Mouse (Mus musculus): ENCODE results near the gene Rcbtb1. TPM values are rescaled to one million over a fixed set of nuclear protein-coding genes. Genes with fewer than 3 reads are reported as not detected.
A peak's percentile ranks its signal among the peaks of the same experiment; 100 is the strongest.

Gene Rcbtb1
- 49.7 and 52.5 TPM in 2 replicates for polyA plus RNA-seq (2015; fragmentation: Nextera tagmentation; extraction: Ambion mirVana)

DNA sequence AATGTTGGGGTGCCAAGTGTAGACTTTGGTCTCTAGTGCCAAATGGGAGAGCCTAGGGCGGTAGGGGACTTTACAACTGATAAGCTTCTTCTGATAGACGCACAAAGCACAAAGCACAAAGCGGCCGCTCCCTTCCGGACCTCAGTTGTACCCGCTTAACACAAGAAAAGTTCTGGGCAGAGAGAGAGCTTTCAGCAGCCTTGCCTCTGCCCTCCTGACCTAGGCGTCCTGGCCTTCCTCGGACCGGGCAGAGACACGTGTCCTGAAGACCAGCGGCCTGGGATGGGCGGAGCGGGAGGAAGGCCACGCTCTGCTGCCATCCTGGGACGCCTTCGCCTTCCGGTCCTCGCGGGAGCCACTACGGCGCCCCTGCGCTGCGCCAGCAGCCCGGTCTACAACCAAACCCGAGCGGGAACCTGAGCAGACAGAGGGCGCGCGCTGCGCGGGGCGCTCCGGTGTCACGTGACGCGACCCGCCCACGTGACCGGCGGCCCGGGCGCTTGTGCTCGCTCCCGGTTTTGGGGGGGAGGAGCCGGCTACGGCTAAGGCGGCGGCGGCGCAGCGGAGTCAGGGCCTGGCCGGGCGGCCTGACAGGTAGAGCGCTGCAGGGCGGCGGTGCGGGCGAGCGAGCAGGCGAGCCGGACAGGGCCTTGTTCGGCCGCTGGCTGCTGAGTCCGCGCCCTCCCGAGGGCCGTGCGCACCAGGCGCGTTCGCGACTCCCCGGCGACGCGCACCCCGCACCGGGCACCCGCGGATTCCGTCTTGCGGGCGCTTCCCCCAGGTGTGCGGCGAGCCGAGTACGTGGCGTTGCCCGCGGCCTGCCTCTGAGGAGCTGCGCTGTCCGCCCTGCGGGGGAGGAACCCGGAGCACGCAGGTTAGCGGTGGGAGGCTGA is at the start of gene Rcbtb1:
TSS of gene Rcbtb1 (plus strand) at position 499 of the 893 bp plus-strand sequence.
- Histone ChIP-seq H3K4me2 (peak within 1 kb of the TSS; percentile 84), H3K9ac (peak within 1 kb of the TSS; percentile 92), H3K27me3 (no peaks in the 10 kb centered on the region)

DNA sequence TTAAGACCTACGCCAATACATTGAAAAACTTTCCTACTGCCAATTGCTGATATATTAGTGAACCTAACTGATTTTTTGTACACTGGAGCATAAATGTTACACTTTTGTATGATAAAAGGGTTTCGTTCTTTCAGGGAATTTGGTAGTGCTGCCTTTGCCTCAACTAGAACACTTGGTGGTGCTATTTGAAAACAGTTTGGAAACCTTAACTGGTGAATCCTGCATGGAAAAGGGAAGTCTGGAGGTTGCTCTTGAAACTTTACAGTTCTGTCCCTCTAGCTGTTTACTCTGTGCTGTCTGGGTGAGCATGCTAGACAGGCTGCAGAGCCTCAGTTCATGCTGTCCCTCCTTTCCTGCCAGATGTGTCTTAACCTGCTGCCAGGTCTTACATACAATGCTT is 45.4 kb upstream of the Rcbtb1 start:
- 81% methylated on average over 2 of the region's 2 CpGs for WGBS
- Histone ChIP-seq H3K9me3 (no peaks in the 10 kb centered on the region), H3K4me1 (replicated peaks) (no peaks in the 10 kb centered on the region), H3K27me3 (no peaks in the 10 kb centered on the region), H3K27ac (replicated peaks) (no peak overlapping the region), H3K4me3 (no peak overlapping the region), H3K4me2 (no peak overlapping the region), H3K36me3 (no peaks in the 10 kb centered on the region), H3K9ac (no peak overlapping the region)
- no peak for ATAC-seq (ENCODE audit: low FRiP score, low read depth)

More for the DNA sequence above, at the start of gene Rcbtb1:
- no peaks in the 10 kb centered on the region for H3K9me3 ChIP-seq
- 0% methylated on average over 70 of the region's 96 CpGs for WGBS
- peak; percentile 95 for ATAC-seq (ENCODE audit: low FRiP score, low read depth)
- peak within 1 kb of the TSS; percentile 97 for H3K27ac ChIP-seq (replicated peaks)
- H3K4me3 ChIP-seq: peak within 1 kb of the TSS; percentile 88
- H3K36me3 ChIP-seq: no peaks in the 10 kb centered on the region
- H3K4me1 ChIP-seq (replicated peaks): peaks cover 37% of the 10 kb centered on the region

DNA sequence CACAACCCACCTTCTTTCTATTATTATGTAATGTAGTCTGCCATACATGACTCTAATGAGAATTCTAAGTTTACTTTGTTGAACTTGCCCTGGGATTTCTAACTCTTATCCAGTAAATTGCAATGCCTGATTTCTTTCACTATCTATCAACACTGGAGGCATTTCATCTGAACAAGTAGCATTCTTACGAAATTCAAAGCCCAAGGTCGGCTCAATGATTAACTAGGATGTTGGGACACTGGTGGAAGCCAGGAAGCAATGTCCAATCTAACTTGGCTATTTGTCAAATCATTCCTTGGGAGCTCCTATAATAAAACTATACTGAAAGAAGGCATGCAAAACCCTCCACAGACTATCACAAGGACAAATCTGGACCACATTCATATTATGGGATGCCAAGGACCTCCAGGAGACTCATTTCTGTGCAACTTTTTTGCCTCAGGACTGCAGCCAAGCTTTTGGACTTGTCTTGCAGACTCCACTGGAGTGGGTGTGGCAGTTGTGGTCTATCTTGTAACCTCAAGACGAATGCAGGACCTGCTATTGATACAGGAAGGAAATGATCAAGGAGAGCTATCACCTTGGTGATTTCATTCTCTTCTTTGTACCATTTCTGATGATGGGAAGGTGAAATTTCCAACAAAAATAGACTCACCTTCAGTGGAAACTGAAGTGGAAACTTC is 43.9 kb upstream of the Rcbtb1 start:
- Histone ChIP-seq H3K36me3 (no peaks in the 10 kb centered on the region), H3K9me3 (no peaks in the 10 kb centered on the region), H3K4me3 (no peak overlapping the region), H3K4me1 (replicated peaks) (no peaks in the 10 kb centered on the region), H3K4me2 (no peak overlapping the region), H3K9ac (no peak overlapping the region), H3K27me3 (no peaks in the 10 kb centered on the region), H3K27ac (replicated peaks) (no peak overlapping the region)
- 76% methylated on average over 3 of the region's 3 CpGs for WGBS
- no peak for ATAC-seq (ENCODE audit: low FRiP score, low read depth)

DNA sequence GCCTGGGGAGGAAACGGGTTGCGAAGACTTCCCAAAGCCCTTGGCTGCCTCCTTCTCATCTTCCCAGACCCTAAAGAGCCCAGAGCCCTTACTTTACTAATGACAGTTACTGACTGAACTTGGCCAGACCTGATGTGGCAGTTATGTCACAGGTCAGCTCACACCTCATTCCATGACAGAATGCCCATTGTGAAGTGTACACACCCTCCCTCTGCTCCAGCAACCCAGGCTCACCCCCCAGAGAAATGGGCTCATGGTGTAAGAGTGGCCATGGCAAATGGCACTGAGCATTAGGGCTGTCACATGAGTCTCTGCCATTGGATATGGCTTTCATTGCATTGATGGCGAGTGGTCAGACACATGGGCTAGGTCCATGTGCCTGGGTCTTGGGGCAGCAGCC is 22.4 kb upstream of the Rcbtb1 start, which contains the start of gene Gm5142:
TSS of gene Gm5142 (minus strand) at position 101 of the 400 bp plus-strand sequence.
- Histone ChIP-seq H3K9me3 (no peaks in the 10 kb centered on the region), H3K4me3 (no peak within 1 kb of the TSS), H3K4me2 (no peak within 1 kb of the TSS), H3K9ac (no peak within 1 kb of the TSS), H3K4me1 (replicated peaks) (no peaks in the 10 kb centered on the region), H3K27me3 (no peaks in the 10 kb centered on the region), H3K36me3 (no peaks in the 10 kb centered on the region), H3K27ac (replicated peaks) (no peak within 1 kb of the TSS)
- 93% methylated on average over 3 of the region's 3 CpGs for WGBS
- ATAC-seq (ENCODE audit: low FRiP score, low read depth): no peak

DNA sequence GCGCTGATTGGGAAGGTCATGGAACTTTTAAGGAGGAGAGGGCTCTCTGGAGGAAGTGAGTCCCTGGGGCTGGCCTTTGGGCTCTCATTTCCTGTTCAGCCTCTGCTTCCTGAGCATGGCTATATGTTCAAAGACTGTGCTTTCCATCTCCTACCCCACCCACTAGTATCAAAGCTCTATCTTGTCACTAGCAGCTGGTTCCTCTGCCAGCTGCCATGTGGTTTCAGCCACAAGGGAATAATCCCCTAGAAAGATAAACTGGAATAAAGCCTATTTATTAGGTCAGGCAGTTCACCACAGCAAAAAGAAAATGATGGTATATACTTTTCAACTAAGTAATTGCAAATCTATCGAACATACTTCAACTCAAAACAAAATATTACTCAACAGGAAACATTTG is 18.3 kb upstream of the Rcbtb1 start:
- Histone ChIP-seq H3K36me3 (no peaks in the 10 kb centered on the region), H3K27ac (replicated peaks) (no peak overlapping the region), H3K9ac (no peak overlapping the region), H3K27me3 (no peaks in the 10 kb centered on the region), H3K4me1 (replicated peaks) (no peaks in the 10 kb centered on the region), H3K4me3 (no peak overlapping the region), H3K4me2 (no peak overlapping the region), H3K9me3 (no peaks in the 10 kb centered on the region)
- WGBS: 97% methylated on average over 2 of the region's 2 CpGs
- no peak for ATAC-seq (ENCODE audit: low FRiP score, low read depth)

DNA sequence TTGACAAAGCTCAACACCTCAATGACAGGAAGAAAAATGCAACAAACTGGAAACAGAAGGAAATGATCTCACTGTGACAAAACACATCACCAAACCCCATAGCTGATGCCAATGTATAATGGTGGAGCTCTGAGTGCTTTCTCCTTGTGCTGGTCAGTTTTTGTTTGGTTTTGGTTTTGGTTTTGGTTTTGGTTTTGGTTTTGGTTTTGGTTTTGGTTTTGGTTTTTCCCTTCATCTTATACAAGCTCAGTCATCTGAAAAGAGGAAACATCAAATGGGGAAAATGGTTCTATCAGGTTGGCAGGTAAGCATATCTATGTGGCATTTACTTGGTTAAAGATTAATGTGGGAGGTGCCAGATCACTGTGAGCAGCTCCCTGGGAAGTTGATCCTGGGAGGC is 15.5 kb upstream of the Rcbtb1 start:
- Histone ChIP-seq H3K4me1 (replicated peaks) (no peaks in the 10 kb centered on the region), H3K27ac (replicated peaks) (no peak overlapping the region), H3K27me3 (no peaks in the 10 kb centered on the region), H3K9me3 (no peaks in the 10 kb centered on the region), H3K4me2 (no peak overlapping the region), H3K9ac (no peak overlapping the region), H3K4me3 (no peak overlapping the region), H3K36me3 (no peaks in the 10 kb centered on the region)
- ATAC-seq (ENCODE audit: low FRiP score, low read depth): no peak

DNA sequence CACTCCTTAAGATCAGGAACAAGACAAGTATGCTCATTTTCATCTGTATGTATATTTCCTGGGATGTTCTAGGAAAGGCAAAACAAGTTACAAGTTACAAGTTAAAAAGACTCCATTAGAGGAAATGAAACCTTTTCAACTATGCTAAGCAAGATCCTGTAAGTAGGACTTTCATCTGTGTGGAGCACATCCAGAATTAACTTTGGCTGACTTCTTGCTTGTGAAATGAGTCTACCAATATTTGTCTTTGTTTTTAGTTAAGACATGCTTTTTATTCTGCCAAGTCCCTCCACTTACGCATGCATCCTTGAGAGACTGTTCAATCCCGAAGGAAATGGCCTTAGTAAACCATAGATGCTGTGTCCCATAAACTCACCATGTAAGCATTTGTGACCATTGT is 14.9 kb upstream of the Rcbtb1 start:
- Histone ChIP-seq H3K36me3 (no peaks in the 10 kb centered on the region), H3K9me3 (no peaks in the 10 kb centered on the region), H3K9ac (no peak overlapping the region), H3K4me2 (no peak overlapping the region), H3K27me3 (no peaks in the 10 kb centered on the region), H3K27ac (replicated peaks) (no peak overlapping the region), H3K4me3 (no peak overlapping the region), H3K4me1 (replicated peaks) (no peaks in the 10 kb centered on the region)
- 94% methylated on average over 2 of the region's 2 CpGs for WGBS
- no peak for ATAC-seq (ENCODE audit: low FRiP score, low read depth)

DNA sequence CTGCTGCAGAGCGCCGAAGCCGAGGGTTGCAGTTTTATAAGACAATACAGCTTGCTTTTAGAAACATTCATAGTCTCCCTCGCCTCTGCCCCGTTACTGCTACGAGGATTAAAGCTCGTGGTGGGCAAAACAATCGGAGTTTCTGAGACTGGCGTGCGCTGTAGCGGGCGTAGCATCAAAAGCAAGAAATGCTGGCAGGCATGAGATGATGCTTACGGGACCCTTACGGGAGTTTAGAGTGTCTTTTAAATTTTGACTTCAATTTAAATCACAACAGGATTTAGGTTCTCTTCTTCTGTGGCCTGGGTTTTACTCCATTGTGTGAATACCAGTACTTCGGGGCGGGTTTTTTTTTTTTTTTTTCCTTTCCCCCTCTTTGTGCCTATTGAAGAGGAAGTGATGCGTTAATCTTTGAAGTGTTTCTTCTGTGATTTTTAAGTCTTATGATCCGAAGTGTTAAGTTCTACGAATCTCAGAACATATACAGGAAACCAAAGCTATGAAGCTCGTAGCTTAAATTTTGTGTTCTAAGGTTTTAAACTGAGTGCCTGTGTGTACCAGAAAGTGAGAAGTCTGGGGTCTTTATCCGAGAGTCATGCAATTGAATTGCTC is 701 bp downstream of the Rcbtb1 start:
- Histone ChIP-seq H3K27me3 (no peaks in the 10 kb centered on the region), H3K4me3 (peak overlapping the region; percentile 88), H3K9ac (peak overlapping the region; percentile 92), H3K4me1 (replicated peaks) (peaks cover 43% of the 10 kb centered on the region), H3K27ac (replicated peaks) (peak overlapping the region; percentile 97), H3K36me3 (no peaks in the 10 kb centered on the region), H3K9me3 (no peaks in the 10 kb centered on the region), H3K4me2 (peak overlapping the region; percentile 84)
- ATAC-seq (ENCODE audit: low FRiP score, low read depth): no peak
- WGBS: under 1% methylated on average over 21 of the region's 21 CpGs

DNA sequence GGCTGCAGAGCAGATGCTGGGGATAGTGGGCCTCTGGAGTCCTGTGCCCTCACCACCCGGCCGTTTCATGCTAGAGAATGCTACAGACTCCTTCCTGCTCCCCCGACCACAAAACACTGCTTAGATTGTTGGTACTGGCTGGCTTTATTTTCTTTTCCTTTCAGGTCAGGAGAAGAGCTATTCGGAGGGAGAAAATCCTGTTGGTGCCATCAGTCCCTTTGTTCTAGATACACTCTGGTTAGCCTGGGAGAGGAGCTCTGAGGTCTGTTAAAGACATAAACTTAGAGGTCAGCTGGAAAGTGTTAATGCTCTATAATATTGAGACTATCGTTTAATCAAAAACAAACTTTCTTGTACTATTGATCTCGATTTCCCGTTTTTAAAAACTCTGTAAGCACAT is 4.5 kb downstream of the Rcbtb1 start:
- Histone ChIP-seq H3K9me3 (no peaks in the 10 kb centered on the region), H3K4me1 (replicated peaks) (peaks cover 51% of the 10 kb centered on the region), H3K4me2 (peak overlapping the region; percentile 34), H3K36me3 (0 out of 2 replicates have a peak, but pooled peaks cover 4% of the 10 kb centered on the region), H3K9ac (peak overlapping the region; percentile 32; the same call in 1 of the 2 replicates), H3K27ac (replicated peaks) (no peak overlapping the region), H3K4me3 (no peak overlapping the region), H3K27me3 (no peaks in the 10 kb centered on the region)
- ATAC-seq (ENCODE audit: low FRiP score, low read depth): no peak
- 26% methylated on average over 7 of the region's 7 CpGs for WGBS

DNA sequence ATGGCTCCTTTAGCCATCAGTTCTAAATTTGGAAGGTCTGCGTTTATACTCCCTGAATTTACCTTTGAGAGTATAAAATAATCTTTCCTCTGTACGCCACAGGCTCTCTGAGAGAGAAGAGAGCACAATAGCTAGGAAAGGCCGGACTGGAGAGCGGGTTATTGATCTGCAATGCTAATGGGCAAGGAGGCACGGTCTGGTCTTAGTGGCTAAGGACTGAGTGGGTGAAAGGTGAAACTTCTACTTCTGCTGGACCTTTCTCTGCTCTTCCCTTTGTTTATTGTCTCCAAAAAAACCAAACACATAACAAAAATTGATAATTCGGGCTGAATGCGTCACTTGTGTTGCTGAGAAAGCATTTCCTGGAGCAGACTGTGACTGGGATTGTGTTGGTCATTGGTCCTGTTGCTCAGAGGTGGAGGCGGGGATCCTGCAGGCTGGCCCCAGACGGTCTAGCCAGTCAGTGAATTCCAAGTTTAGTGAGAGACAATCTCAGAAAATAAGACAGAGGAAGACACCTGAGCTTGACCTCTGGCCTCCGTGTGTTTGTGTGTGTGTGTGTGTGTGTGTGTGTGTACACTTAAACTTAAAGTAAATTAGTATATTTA is 5.1 kb downstream of the Rcbtb1 start:
- no peak overlapping the region; the same call in 1 of the 2 replicates for H3K4me2 ChIP-seq
- H3K27me3 ChIP-seq: no peaks in the 10 kb centered on the region
- no peak overlapping the region for H3K4me3 ChIP-seq
- no peaks in the 10 kb centered on the region for H3K9me3 ChIP-seq
- no peak overlapping the region for H3K9ac ChIP-seq
- H3K36me3 ChIP-seq: 0 out of 2 replicates have a peak, but pooled peaks cover 4% of the 10 kb centered on the region
- H3K27ac ChIP-seq (replicated peaks): no peak overlapping the region
- H3K4me1 ChIP-seq (replicated peaks): peaks cover 51% of the 10 kb centered on the region
- no peak for ATAC-seq (ENCODE audit: low FRiP score, low read depth)
- 42% methylated on average over 10 of the region's 10 CpGs for WGBS

DNA sequence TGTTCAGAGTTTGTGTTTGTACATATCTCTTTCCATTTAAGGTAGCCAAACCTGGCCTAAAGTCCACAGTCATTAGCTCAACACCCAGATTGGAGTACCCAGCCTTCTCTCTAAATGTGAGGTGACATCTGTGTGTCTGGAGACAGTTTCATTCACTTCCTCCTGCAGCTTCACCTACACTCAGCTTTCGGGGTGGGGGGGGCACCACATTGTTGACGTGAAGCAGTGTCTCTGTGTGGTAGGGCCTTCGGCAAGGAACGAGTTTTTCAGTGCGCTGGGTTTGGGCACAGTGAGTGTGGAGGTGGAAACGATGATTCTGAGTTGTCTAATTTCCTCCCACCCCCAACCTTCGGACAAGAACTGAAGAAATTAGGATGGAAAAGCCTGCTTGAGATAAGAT is 8.0 kb downstream of the Rcbtb1 start:
- Histone ChIP-seq H3K4me3 (no peak overlapping the region), H3K9ac (no peak overlapping the region), H3K27ac (replicated peaks) (no peak overlapping the region), H3K27me3 (no peaks in the 10 kb centered on the region), H3K9me3 (no peaks in the 10 kb centered on the region), H3K4me2 (no peak overlapping the region), H3K36me3 (peaks cover 18% of the 10 kb centered on the region; the same call in 1 of the 2 replicates), H3K4me1 (replicated peaks) (peaks cover 33% of the 10 kb centered on the region)
- 94% methylated on average over 7 of the region's 7 CpGs for WGBS
- ATAC-seq (ENCODE audit: low FRiP score, low read depth): no peak
